Mouse (Mus musculus) liver, adult (tissue): ENCODE data around the gene Irf7.

Experiments
- GATA4 ChIP-seq: IDR thresholded peaks from 2 replicates; pipeline ENCODE4 v1.6.1; 2014; ENCODE audit warnings: mild to moderate bottlenecking, low read length; ENCODE audit not compliant: insufficient replicate concordance

Irf7 gene

GRCm38 (mm10) chr7:141217343-141218013 is 48.8 kb downstream of the Irf7 start:
- TF ChIP-seq GATA4: no peak

GRCm38 (mm10) chr7:141216894-141217293 is 49.4 kb downstream of the Irf7 start:
- TF ChIP-seq GATA4: no peak

GRCm38 (mm10) chr7:141215880-141216733 is 50.2 kb downstream of the Irf7 start:
- TF ChIP-seq GATA4: no peak

- TF ChIP-seq GATA4: no peak
These were observed 51.0 kb downstream of the Irf7 start, which contains the start of gene Rassf7 for GRCm38 (mm10) chr7:141215101-141215879. Gene Rassf7 (plus strand): TSS chr7:141215860.

GRCm38 (mm10) chr7:141214310-141214709 is 52.0 kb downstream of the Irf7 start:
- no peak for TF ChIP-seq GATA4

GRCm38 (mm10) chr7:141213605-141214235 is 52.6 kb downstream of the Irf7 start, which contains the start of gene Lmntd2:
Gene Lmntd2 (minus strand): TSS chr7:141214080.
- TF ChIP-seq GATA4: no peak

GRCm38 (mm10) chr7:141213133-141213532 is 53.1 kb downstream of the Irf7 start:
- no peak for TF ChIP-seq GATA4
